Mouse (Mus musculus): Measurements from ENCODE around the gene Camta1.

DNA sequence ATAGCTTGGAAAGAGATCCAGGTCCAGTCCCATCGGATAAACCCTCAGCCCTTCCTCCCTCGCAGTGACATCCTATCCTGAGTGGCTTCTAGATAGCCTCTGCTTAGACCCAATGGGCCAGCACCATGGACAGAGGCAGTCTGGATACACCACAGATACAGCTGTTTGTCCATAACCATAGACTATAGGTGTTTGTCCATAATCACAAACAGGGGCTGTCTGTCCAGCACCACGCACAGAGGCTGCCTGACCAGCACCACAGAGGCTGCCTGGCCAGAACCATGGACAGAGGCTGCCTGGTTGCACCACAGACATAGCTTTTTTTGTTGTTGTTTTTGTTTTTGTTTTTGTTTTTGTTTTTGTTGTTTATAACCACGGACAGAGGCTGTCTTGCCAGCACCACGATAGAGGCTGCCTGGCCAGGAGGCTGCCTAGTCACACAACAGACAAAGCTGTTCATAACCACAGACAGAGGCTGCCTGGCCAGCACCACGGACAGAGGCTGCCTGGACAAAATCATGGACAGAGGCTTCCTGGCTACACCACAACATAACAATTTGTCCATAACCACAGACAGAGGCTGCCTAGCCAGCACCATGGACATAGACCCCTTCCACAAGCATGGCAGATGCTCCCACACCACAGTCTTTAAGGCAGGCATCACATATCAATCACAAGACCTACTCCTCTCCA, 572.6 kb downstream of the Camta1 start:
- TF ChIP-seq POLR2A (IDR thresholded peaks at IDR 0.05; ENCODE audit: low read depth, low read length) (no peak), CTCF (conservative IDR thresholded peaks at IDR 0.05; ENCODE audit: insufficient read depth, insufficient read length, low read depth, low read length) (no peak)
